Mouse (Mus musculus) hindbrain, embryonic 14.5 days (tissue): ENCODE measurements at regions not wholly inside any gene's neighbourhood (a gene's known extent, or its start where the extent isn't known, plus 50 kb on each side); places are given as distances from the start of the nearest gene placed in this dataset.

Experiments
- ATAC-seq: fragments of 200-750 bp; cut with Nextera tagmentation; 2 replicates; pipeline ENCODE4 v1.8.0; 2017; ENCODE audit warnings: moderate number of reproducible peaks, mild to moderate bottlenecking, moderate TSS enrichment, moderate library complexity; ENCODE audit not compliant: low FRiP score
- DNase-seq: peaks from one replicate; pipeline ENCODE4 v3.0.0-alpha.2; 2015; ENCODE audit warnings: low spot score
- H3K27ac ChIP-seq: fragments of 300-500 bp; sonication (generic); 2 replicates; pipeline ENCODE4 v1.5.1; 2014; ENCODE audit warnings: mild to moderate bottlenecking, moderate library complexity
- H3K27me3 ChIP-seq: fragments of 300-500 bp; sonication (generic); 2 replicates; pipeline ENCODE4 v1.6.1; 2014; ENCODE audit warnings: mild to moderate bottlenecking, low read length, mixed read lengths; ENCODE audit not compliant: control insufficient read depth, insufficient read depth
- H3K36me3 ChIP-seq: fragments of 300-500 bp; sonication (generic); replicated peaks from 2 replicates; pipeline ENCODE4 v1.6.1; 2014; ENCODE audit not compliant: control insufficient read depth, insufficient read depth
- H3K4me1 ChIP-seq: fragments of 300-500 bp; sonication (generic); replicated peaks from 2 replicates; pipeline ENCODE4 v1.6.1; 2014; ENCODE audit warnings: antibody characterized with exemption, low read length, mixed read lengths; ENCODE audit not compliant: control insufficient read depth, insufficient read depth
- H3K4me2 ChIP-seq: fragments of 300-500 bp; sonication (generic); replicated peaks from 2 replicates; pipeline ENCODE4 v1.6.1; 2014; ENCODE audit warnings: mild to moderate bottlenecking, moderate library complexity
- H3K4me3 ChIP-seq: fragments of 300-500 bp; sonication (generic); replicated peaks from 2 replicates; pipeline ENCODE4 v1.5.1; 2014; ENCODE audit warnings: mild to moderate bottlenecking, low read length
- H3K9ac ChIP-seq: fragments of 300-500 bp; sonication (generic); 2 replicates; pipeline ENCODE4 v1.6.1; 2014
- H3K9me3 ChIP-seq: fragments of 300-500 bp; sonication (generic); 2 replicates; pipeline ENCODE4 v1.6.1; 2016; ENCODE audit warnings: low read length; ENCODE audit not compliant: control insufficient read depth
- WGBS: fragments of 180-500 bp; shearing (Covaris S2); extraction: QIAGEN DNeasy Blood & Tissue Kit; methylation state at CpG from one replicate; pipeline ENCODE4 v1.1.7; 2014; 5-methylcytosine and 5-hydroxymethylcytosine counted together

GRCm38 (mm10) chr15:5414401-5414800 lies 170.4 kb upstream of the Ptger4 start:
- DNase-seq = no peak
- Histone ChIP-seq H3K27me3 (no peaks in the 10 kb centered on the region), H3K27ac (no peak overlapping the region), H3K4me1 (no peaks in the 10 kb centered on the region), H3K9ac (no peak overlapping the region), H3K36me3 (no peaks in the 10 kb centered on the region), H3K9me3 (no peaks in the 10 kb centered on the region), H3K4me3 (no peak overlapping the region), H3K4me2 (no peak overlapping the region)
- WGBS = 92% methylated on average over 5 of the region's 5 CpGs
- no peak for ATAC-seq

DNA sequence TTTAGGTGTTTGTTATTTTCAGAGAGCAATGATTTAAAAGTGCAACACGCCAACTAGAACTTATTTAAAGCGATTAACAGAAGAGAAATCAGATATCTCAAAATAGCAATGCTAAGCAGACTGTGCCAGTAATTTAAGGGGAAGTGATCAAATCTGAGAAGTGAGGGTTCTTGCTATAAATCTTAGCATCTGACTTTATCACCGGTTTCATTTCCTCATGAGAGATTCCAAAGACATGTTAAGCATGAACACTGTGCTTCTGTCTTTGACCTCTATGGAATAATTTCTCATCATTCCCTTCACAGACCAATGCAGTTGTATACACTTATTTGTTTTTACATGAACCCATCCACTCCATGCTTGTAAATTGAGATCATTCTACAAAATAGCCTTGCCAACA lies 172.0 kb upstream of the Ptger4 start:
- H3K9ac ChIP-seq = no peak overlapping the region
- WGBS = 93% methylated on average over 3 of the region's 3 CpGs
- ATAC-seq (no peak), DNase-seq (no peak)
- no peak overlapping the region for H3K4me2 ChIP-seq
- H3K36me3 ChIP-seq = no peaks in the 10 kb centered on the region
- H3K4me3 ChIP-seq = no peak overlapping the region
- H3K9me3 ChIP-seq = no peaks in the 10 kb centered on the region
- H3K27me3 ChIP-seq = no peaks in the 10 kb centered on the region
- no peaks in the 10 kb centered on the region for H3K4me1 ChIP-seq
- H3K27ac ChIP-seq = no peak overlapping the region

DNA sequence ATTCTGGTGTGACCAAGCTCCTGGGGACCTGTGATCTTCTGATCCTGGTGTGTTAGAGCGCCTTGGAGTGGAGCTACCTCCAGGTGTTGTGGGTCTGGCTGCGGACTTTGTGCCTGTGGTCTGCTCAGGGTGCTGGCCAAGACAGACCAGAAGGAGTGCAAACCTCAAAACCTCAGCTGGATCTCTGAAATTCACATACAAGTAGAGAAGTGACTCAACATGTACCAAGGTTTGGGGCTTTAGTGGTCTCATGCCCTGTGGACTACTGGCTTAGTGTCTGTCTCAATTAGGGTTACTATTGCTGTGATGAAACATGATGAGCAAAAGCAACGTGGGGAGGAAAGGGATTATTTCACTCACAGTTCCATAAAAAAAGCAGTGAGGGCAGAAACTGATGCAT lies 182.7 kb upstream of the Ptger4 start:
- H3K9me3 ChIP-seq = no peaks in the 10 kb centered on the region
- no peak overlapping the region for H3K4me2 ChIP-seq
- no peak overlapping the region for H3K9ac ChIP-seq
- WGBS = 91% methylated on average over 3 of the region's 3 CpGs
- H3K4me1 ChIP-seq = no peaks in the 10 kb centered on the region
- DNase-seq (no peak), ATAC-seq (no peak)
- H3K36me3 ChIP-seq = no peaks in the 10 kb centered on the region
- no peak overlapping the region for H3K4me3 ChIP-seq
- no peaks in the 10 kb centered on the region for H3K27me3 ChIP-seq
- H3K27ac ChIP-seq = no peak overlapping the region

DNA sequence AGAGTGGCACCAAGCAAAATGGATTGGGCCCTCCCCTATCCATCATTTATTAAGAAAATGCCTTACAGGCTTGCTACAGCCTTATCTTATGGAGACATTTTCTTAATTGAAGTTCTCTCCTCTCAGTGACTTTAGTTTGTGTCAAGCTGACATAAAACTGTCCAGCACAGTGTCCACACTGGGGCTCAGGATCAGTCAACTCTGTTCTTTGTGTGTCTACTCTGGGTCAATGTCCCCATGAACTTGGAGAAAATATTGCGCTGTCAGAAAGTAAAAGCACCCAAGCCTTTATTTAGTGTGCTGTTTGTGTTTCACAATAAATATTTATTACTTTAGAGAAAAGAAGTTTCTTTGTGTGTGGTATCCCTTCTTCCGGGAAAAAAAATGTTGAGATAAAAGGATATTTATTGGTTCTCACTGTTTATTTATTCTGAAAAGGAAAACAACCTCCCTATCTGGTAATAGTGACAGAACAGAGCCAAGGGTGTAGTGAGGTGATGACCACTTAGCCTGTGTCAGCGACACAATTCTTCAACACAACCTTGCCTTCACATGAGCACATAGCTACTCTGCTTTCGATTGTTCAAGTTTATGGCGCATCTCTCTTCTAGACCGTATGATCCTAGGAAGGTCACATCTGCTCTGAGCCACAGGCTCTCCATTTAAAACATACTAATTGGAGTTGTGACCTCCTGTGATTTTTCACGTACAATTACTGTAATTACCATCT lies 183.5 kb upstream of the Ptger4 start:
- no peak overlapping the region for H3K9ac ChIP-seq
- H3K27me3 ChIP-seq = no peaks in the 10 kb centered on the region
- 91% methylated on average over 7 of the region's 7 CpGs for WGBS
- H3K36me3 ChIP-seq = no peaks in the 10 kb centered on the region
- no peak overlapping the region for H3K4me3 ChIP-seq
- no peak overlapping the region for H3K27ac ChIP-seq
- no peaks in the 10 kb centered on the region for H3K4me1 ChIP-seq
- no peak overlapping the region for H3K4me2 ChIP-seq
- ATAC-seq (no peak), DNase-seq (no peak)
- H3K9me3 ChIP-seq = no peaks in the 10 kb centered on the region

DNA sequence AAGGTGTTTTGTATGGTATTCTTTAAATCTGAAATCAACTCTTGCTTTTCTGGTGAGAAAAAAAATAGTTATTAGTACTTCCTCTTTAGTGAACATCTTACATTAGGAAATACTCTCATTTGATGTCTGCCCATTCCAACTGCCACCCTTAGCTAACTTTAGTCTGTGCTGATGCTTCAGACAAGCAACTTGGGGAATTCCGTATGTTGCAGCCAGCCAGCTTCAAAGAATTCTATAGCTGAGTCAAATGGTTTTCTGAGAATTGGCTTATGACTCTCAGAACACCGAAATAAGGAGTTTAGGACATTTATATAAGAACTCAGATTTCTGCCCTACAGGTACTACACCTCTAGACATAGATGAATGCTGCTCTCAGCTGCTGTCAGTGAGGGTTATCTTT lies 188.0 kb upstream of the Ptger4 start:
- Histone ChIP-seq H3K27me3 (no peaks in the 10 kb centered on the region), H3K27ac (no peak overlapping the region), H3K4me2 (no peak overlapping the region), H3K4me1 (no peaks in the 10 kb centered on the region), H3K9me3 (no peaks in the 10 kb centered on the region), H3K36me3 (no peaks in the 10 kb centered on the region), H3K9ac (no peak overlapping the region), H3K4me3 (no peak overlapping the region)
- ATAC-seq (no peak), DNase-seq (no peak)
- 90% methylated on average over 2 of the region's 2 CpGs for WGBS

GRCm38 (mm10) chr15:5437020-5437419 lies 193.0 kb upstream of the Ptger4 start:
- H3K36me3 ChIP-seq = no peaks in the 10 kb centered on the region
- no peak overlapping the region for H3K9ac ChIP-seq
- no peak overlapping the region for H3K4me3 ChIP-seq
- H3K27me3 ChIP-seq = no peaks in the 10 kb centered on the region
- H3K4me2 ChIP-seq = no peak overlapping the region
- WGBS = 87% methylated on average over 1 of the region's 1 CpGs
- no peak overlapping the region for H3K27ac ChIP-seq
- no peak for DNase-seq
- no peak for ATAC-seq
- no peaks in the 10 kb centered on the region for H3K9me3 ChIP-seq
- H3K4me1 ChIP-seq = no peaks in the 10 kb centered on the region

GRCm38 (mm10) chr15:5446040-5446755 lies 202.2 kb upstream of the Ptger4 start:
- no peak overlapping the region for H3K9ac ChIP-seq
- no peak overlapping the region for H3K27ac ChIP-seq
- no peak overlapping the region for H3K4me2 ChIP-seq
- no peak overlapping the region for H3K4me3 ChIP-seq
- ATAC-seq (no peak), DNase-seq (no peak)
- WGBS = 80% methylated on average over 9 of the region's 9 CpGs
- H3K36me3 ChIP-seq = no peaks in the 10 kb centered on the region
- H3K4me1 ChIP-seq = no peaks in the 10 kb centered on the region
- no peaks in the 10 kb centered on the region for H3K27me3 ChIP-seq
- H3K9me3 ChIP-seq = no peaks in the 10 kb centered on the region

- no peaks in the 10 kb centered on the region for H3K4me1 ChIP-seq
- no peaks in the 10 kb centered on the region for H3K36me3 ChIP-seq
- no peak overlapping the region for H3K27ac ChIP-seq
- no peak overlapping the region for H3K4me3 ChIP-seq
- no peak overlapping the region for H3K4me2 ChIP-seq
- no peaks in the 10 kb centered on the region for H3K9me3 ChIP-seq
- ATAC-seq (no peak), DNase-seq (no peak)
- no peak overlapping the region for H3K9ac ChIP-seq
- WGBS = 70% methylated on average over 4 of the region's 4 CpGs
- no peaks in the 10 kb centered on the region for H3K27me3 ChIP-seq
Observed at GRCm38 (mm10) chr15:5446756-5447314, 202.8 kb upstream of the Ptger4 start.

- ATAC-seq = no peak
- Histone ChIP-seq H3K27me3 (no peaks in the 10 kb centered on the region), H3K27ac (no peak overlapping the region), H3K9ac (no peak overlapping the region), H3K4me1 (no peaks in the 10 kb centered on the region), H3K4me3 (no peak overlapping the region), H3K4me2 (no peak overlapping the region), H3K36me3 (no peaks in the 10 kb centered on the region), H3K9me3 (no peaks in the 10 kb centered on the region)
- WGBS = 93% methylated on average over 2 of the region's 2 CpGs
- DNase-seq = no peak
Observed at GRCm38 (mm10) chr15:5447707-5448496, 203.9 kb upstream of the Ptger4 start.
